Mouse (Mus musculus): ENCODE data around the gene Mdm4. TPM values are rescaled to one million over a fixed set of nuclear protein-coding genes. Genes with fewer than 3 reads are reported as not detected.

Mdm4 gene
- total RNA-seq (2021), result 10 to 100 TPM; 65.5 to 91.1 TPM

GRCm38 (mm10) chr1:133030461-133030860 is at the start of gene Mdm4:
Mdm4 (minus strand) TSS chr1:133030561.
- DNase-seq (ENCODE audit: extremely low spot score in 1 of 2, low spot score in 1 of 2), result no peak

GRCm38 (mm10) chr1:133080079-133080561 is 49.8 kb upstream of the Mdm4 start:
- DNase-seq (ENCODE audit: extremely low spot score in 1 of 2, low spot score in 1 of 2), result no peak

- DNase-seq (ENCODE audit: extremely low spot score in 1 of 2, low spot score in 1 of 2), result no peak
These were observed 49.1 kb upstream of the Mdm4 start for GRCm38 (mm10) chr1:133079509-133079908.

- DNase-seq (ENCODE audit: extremely low spot score in 1 of 2, low spot score in 1 of 2), result no peak
These were observed 48.0 kb upstream of the Mdm4 start for GRCm38 (mm10) chr1:133078338-133078727.

GRCm38 (mm10) chr1:133077606-133078337 is 47.4 kb upstream of the Mdm4 start:
- no peak for DNase-seq (ENCODE audit: extremely low spot score in 1 of 2, low spot score in 1 of 2)

- DNase-seq (ENCODE audit: extremely low spot score in 1 of 2, low spot score in 1 of 2), result no peak
These were observed 46.5 kb upstream of the Mdm4 start for GRCm38 (mm10) chr1:133076681-133077514.

- no peak for DNase-seq (ENCODE audit: extremely low spot score in 1 of 2, low spot score in 1 of 2)
These were observed 45.5 kb upstream of the Mdm4 start for GRCm38 (mm10) chr1:133075651-133076400.

GRCm38 (mm10) chr1:133074541-133074940 is 44.2 kb upstream of the Mdm4 start:
- no peak for DNase-seq (ENCODE audit: extremely low spot score in 1 of 2, low spot score in 1 of 2)

GRCm38 (mm10) chr1:133073327-133073856 is 43.0 kb upstream of the Mdm4 start:
- no peak for DNase-seq (ENCODE audit: extremely low spot score in 1 of 2, low spot score in 1 of 2)

- peak in 1 of 2 experiments; percentile 28 for DNase-seq (ENCODE audit: extremely low spot score in 1 of 2, low spot score in 1 of 2)
These were observed 41.5 kb upstream of the Mdm4 start for GRCm38 (mm10) chr1:133071666-133072381.

- DNase-seq (ENCODE audit: extremely low spot score in 1 of 2, low spot score in 1 of 2), result no peak
These were observed 39.8 kb upstream of the Mdm4 start for GRCm38 (mm10) chr1:133070157-133070556.

GRCm38 (mm10) chr1:133069275-133070120 is 39.1 kb upstream of the Mdm4 start:
- no peak for DNase-seq (ENCODE audit: extremely low spot score in 1 of 2, low spot score in 1 of 2)

GRCm38 (mm10) chr1:133068669-133069274 is 38.4 kb upstream of the Mdm4 start:
- DNase-seq (ENCODE audit: extremely low spot score in 1 of 2, low spot score in 1 of 2), result no peak

GRCm38 (mm10) chr1:133068268-133068667 is 37.9 kb upstream of the Mdm4 start:
- no peak for DNase-seq (ENCODE audit: extremely low spot score in 1 of 2, low spot score in 1 of 2)

- DNase-seq (ENCODE audit: extremely low spot score in 1 of 2, low spot score in 1 of 2), result no peak
These were observed 32.8 kb upstream of the Mdm4 start for GRCm38 (mm10) chr1:133063164-133063563.

- no peak for DNase-seq (ENCODE audit: extremely low spot score in 1 of 2, low spot score in 1 of 2)
These were observed 30.3 kb upstream of the Mdm4 start for GRCm38 (mm10) chr1:133060681-133061080.

- DNase-seq (ENCODE audit: extremely low spot score in 1 of 2, low spot score in 1 of 2), result no peak
These were observed 29.2 kb upstream of the Mdm4 start for GRCm38 (mm10) chr1:133059592-133059991.

GRCm38 (mm10) chr1:133057345-133058034 is 27.1 kb upstream of the Mdm4 start:
- no peak for DNase-seq (ENCODE audit: extremely low spot score in 1 of 2, low spot score in 1 of 2)
